Mouse (Mus musculus): ENCODE data around the gene Spg11.
"Not testable (repeated sequence)": the region's sequence is repeated elsewhere in the genome, so short reads cannot be mapped to it uniquely, and the experiment has no call there.

Gene Spg11

DNA sequence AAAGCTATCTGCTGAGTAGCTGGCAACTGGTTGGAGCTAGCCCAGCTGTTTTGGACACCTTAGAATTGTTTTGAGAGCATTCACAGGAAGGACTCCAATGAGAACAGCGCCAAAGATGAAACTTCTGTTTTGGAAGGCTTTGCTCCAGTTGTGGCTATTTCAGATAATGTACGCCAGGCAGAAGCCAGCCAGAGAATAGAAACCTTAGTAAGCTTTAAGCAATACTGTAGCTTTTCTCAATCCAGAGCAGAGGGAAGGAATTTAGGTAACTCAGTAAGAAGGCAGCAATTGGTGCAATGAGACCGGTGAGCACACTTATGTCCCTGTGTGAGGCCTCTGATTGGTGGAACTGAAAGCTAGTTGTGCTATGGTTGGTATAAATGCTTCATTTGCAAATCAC lies 24.9 kb upstream of the Spg11 start:
- no peak for DNase-seq

DNA sequence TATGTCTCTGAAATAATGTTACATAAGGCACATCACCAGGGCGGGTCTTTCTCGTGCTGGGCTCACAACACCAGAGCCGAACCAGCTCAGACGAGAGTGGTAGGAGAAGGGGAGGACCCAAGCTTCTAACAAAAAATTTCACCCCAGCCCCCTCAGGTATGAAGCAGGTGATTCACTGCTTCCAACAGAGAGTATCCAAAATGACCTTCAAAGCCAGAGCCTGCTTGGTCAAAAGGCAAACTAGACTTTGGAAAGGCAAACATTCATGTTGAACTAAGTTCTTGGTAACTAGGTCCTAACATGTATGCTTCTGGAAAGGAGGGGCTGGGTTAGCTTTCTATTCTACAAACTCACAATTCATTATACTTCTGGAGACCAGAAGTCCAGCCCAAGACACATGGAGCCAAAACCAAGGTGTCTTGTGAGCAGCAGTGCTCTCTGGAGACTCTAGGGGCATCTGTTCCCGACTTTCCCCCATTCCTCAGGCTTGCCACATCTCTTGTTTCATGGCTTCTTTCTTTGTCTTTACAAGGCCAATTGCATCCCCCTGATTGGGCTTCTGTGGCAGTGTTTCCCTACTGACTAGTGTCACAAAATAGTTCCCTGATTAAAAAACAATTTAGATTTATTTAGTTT lies 23.3 kb upstream of the Spg11 start:
- DNase-seq, result no peak

DNA sequence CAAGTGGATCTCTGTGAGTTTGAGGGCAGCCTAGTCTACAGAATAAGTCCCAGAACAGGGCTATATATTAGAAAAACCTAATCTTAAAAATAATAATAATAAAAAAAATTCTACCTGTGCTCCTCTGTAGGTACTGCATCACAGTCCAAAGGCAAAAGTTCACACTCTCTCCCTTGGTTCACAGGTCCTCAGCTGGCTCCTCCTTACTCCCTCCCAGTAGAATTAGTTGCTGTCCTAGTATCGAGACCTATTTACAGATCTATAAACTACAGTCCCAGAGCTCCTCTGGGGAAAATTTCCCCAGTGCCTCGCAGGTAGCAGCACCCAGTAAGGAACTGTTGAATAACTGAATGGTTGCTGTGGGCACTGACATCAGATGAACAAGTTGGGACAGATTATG lies 22.6 kb upstream of the Spg11 start:
- no peak for DNase-seq

DNA sequence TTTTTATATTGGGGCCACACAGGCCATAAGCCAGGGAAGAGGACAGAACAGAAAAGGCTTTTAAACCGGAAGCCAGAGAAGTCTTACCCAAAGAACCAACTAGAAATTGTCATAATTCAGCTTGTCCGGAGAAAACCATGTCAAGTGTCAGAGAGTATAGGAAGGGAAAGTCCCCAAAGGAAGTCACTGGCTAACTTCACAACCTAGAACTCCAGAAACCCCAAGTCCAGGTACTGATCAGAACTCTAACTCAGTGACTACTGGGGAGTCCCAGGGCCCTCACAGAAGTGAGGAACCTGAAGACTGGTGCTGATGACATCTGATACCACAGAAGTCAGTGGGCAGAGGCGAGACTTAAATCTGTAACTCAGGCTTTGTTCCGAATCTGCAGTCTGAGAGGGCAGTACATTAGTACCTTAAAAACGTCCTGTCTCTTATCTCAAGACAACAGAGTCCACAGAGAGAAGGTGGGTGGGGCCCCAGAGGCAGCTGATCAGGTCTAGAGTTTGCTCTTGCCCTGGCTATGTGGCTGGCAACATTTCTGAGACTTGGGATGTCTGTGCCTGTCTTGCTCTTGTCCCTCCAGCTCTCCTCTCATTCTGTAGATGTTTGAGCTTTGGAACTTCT lies 19.8 kb upstream of the Spg11 start:
- no peak for DNase-seq

DNA sequence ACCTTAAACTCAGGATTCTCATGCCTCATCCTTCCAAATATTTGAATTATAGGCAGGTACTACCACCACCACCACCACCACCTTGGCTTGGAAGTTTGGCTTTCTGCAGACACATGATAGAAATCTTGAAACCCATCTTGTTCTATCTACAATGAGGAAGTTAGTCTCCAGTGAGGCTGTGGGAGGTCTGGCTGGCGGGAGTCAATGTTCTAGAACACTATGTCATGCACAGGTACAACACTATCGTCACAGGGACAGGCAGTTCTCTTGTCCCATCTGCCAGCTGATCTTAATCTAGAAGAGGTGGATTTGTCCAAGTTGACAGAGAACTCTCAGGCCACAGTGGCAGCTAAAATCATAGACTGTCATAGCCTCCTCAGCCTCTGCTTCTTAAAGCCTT lies 14.4 kb upstream of the Spg11 start:
- no peak for DNase-seq

DNA sequence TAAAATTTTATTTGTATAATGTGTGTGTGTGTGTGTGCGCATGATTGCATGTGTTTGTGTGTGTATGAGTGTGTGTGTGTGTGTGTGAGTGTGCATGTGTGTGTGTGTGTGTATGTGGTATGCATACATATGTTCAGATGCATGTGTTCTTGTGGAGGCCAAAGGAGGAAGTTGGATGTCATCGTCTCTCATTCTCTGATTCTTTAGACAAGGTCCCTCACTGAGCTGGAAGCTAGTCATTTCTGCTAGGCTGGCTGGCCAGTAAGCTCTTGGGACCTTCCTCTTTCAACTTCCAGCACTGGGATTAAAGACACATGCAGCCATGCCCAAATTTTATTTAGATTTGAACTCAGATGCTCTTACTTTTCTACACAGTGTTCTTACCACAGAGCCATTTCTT lies 13.9 kb upstream of the Spg11 start:
- DNase-seq, result no peak

DNA sequence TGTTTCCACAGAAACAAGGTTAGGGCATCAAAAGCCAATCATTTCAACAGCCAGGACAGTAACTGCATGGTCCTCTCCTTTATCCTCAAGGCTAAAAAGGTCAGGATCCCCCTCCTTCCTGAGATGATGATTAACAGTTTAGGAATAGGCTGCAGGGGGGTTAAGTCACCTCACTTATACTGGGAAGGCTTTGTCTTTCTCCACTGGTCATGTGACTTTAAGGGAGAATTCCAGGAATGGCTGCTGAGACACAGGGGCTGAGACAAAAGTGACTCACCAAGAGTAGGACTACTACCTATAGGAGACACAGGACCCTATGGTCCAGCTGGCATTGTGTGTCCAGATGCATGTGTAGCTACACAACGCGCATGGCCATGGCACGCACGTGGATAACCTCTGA lies 9.4 kb upstream of the Spg11 start:
- DNase-seq, result no peak

DNA sequence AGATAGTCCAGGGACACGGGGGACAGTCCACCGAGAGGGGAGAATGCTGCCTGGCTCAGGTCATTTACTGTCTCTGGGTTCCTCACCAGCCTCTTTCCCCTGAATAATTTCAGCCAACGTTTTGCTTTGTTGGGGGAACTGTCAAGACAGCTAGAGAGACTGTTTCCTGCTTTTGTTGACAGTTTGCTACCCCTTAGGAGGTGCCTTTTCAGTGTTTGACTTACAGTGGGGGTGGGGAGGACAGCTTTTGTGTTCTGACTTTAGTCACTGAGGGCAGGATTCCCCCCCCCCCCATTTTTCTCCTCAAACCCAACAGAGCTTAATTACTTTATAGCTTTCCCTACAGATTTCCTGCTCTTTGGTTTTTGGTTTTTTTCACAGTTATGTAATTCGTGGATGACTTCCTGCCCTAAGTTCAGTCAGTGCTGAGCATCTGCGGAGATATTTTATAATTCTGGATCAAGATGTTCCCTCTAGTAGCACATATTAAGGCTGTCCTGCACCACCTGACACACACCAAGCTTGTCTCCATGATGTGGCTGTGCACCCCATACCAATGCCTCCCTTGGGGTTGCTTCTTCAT lies 8.7 kb upstream of the Spg11 start:
- DNase-seq, result no peak

DNA sequence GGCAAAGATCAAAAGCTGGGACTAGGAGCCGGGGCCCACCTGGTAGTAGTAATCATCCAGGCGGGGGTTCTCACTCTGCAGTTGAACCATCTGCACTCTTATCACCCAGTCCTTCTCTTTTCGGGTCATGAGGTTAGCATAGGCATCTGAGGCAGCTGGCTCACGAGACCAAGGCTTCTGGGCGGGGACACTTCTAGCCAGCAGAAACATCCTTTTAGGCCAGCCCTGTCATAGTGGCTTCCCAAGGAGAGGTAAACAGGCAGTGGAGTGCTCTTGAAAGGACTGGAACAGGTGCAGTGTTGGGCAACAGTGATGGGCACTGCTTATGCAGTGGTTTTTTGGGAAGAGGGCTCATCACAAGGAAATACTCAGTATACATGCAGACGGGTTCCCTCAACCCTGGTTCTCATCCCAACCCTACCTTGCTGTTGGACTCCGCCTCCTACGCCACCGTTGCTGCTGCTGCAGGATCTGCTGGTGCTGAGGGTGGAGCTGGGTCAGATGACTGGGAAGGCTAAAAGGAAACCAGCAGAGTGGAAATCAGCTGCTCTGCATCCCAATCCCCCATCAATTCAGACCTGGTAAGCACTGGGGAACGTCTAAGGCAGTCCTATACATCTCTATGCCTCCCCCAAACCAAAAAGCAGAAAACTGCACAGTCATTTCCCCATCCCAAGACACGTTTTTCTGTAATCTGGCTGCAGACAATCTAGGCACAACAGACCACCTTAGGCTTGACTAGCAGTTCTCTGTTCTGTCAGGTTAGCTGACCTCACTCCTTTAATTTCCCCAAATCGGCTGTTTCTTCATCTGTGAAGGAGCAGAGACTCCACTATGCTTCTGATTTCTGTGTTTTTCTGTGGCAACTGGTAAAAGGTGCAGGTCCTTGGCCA lies 7.7 kb upstream of the Spg11 start:
- no peak for DNase-seq

DNA sequence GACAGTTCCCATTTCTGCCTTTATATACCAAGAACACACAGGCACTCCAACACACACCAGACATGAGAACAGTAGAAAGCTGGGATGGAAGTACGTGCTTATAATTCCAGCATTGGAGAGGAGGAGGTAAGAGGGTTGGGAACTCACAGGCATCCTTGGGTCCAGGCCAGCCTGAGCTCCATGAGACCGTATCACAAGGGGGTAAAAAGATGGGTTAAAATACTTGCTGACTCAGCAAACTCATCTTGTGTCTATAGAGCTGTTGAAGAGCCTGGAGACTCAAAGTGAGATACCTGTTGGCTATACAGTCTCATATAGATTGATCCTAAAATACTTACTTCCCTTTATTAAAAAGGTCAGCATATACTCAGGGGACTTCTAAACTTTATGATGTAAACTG lies 1.3 kb downstream of the Spg11 start:
- no peak for DNase-seq

DNA sequence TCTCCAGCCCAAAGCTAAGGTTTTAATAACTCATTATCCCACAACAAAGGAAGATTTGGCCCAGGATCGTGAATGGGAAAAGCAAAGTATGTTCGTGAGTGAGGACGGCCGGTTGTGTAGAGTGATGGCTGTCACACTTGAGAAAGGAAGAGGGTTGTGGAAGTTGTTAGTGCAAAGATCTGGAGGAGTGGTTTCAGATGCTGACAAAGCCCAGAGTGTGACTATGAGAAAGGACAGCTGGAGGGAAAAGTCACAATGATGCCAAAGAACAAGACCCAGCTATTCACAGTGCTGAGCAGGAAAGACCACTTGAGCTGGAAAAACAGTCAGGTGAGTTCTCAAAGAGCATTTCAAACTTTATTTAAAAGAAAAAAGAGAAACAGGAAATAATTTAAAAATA lies 8.5 kb downstream of the Spg11 start:
- DNase-seq, result no peak

DNA sequence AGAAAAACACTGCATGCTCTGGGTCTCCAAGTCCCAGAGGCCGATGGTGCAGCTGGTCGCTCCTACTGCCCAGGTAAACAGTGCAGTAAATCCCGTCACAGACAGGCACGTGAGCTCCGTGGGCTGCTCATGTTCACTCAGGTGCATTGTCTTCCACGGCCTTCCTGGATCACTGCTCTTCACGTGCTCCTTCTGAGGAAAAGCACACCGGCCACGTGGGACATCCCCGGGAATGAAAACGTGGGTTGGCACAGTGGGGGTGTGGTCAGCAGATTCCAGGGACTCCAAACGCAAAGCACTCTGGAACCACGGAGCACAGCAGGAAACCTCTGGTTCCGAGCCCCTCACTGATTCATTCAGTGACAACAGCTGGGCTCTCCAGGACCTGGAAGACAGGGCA lies 10.1 kb downstream of the Spg11 start:
- no peak for DNase-seq

DNA sequence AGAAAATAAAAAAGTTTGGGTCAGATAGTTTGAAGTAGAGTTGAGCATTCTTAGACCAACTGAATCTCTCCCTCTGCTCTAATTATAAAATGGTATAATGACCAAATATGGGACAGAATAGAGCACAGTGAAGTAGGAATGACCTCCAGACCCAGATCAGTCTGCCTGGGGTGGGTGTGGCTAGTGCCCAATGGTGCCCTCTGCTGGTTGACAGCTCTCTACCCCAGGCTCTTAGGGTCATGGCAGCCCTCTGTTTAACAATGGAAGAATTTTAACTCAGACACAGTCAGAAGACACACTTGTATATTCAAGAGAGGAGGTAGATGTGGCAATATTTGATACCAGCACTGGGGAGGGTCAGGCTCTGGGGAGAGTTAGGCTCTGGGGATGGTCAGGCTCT lies 16.1 kb downstream of the Spg11 start:
- DNase-seq, result peak in 1 of 2 experiments; percentile 14

DNA sequence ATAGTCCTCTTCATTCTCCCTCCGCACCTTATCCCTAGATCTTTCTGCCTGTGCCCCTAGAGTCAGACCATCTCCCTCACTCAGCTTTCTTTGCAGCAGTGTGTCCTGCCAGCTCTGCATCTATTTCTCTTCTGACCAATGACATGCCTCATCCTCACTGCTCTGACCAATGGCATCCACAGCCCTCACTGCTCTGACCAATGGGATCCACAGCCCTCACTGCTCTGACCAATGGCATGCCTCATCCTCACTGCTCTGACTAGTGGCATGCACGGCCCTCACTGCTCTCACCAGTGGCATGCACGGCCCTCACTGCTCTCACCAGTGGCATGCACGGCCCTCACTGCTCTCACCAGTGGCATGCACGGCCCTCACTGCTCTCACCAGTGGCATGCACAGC lies 20.5 kb downstream of the Spg11 start:
- not testable (repeated sequence) for DNase-seq

DNA sequence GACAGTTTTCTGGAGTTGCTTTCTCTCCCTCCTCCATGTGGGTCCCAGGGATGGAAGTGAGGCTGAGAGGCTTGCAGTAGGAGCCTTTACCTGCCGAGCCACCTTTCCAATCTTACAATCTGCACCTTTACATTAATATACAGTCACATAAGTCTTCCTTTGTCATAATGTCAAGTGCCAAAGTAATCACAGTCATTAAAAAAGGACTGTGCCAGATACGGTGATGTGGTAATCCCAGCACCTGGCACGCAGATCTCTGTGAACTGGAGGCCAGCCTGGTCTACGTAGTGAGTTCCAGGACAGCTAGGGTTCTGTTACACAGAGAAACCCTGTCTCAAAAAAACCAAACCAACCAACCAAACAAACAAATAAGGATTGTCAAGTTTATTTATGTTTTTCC lies 24.3 kb downstream of the Spg11 start:
- no peak for DNase-seq

DNA sequence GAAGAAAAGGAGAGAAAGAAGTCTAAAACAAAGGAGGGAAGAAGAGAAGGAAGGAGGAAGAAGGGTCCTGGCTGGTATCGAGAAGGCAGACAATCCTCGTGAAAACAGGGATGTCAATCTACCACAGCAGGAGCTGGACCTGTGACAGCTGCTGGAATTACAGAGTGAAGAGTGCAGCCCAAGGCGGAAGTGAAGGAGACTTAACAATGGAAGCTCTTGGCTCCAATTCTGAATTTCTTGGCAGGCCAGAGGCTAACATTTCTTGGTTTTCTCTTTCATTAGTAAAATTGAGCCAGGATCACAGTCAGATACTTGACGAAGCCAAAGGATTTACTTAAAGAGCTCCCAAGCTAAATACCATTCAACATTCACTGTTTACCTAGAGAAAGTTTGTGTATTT lies 31.7 kb downstream of the Spg11 start:
- DNase-seq, result peak in 1 of 2 experiments; percentile 25

DNA sequence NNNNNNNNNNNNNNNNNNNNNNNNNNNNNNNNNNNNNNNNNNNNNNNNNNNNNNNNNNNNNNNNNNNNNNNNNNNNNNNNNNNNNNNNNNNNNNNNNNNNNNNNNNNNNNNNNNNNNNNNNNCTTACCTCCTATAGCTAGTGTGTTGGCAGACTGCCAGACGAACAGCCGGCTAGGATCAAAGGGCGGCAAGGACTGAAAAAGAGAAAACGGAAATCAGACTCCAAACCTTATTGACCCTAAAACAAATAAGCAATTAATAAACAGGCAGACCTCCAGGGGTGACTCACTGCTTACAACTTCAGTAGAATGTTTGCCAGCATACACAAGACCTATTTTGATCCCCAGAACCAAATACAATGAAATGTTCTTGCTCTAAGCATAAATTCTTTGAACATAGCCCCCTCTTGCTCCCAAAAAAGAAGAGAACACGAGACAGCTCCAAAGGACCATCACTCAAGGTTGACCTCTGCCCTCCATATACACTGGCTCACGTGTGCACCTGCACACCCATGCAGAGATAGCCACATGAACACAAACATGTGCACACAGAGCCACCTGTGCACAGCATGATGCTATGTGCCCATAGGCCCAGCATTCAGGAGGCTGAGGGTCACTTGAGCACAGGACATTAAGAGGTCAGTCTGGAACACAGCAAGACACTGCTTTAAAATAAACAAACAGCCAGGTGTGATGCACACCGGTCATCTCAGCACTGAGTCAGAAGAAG lies 36.3 kb downstream of the Spg11 start:
- peak; percentile 31 to 69 for DNase-seq

DNA sequence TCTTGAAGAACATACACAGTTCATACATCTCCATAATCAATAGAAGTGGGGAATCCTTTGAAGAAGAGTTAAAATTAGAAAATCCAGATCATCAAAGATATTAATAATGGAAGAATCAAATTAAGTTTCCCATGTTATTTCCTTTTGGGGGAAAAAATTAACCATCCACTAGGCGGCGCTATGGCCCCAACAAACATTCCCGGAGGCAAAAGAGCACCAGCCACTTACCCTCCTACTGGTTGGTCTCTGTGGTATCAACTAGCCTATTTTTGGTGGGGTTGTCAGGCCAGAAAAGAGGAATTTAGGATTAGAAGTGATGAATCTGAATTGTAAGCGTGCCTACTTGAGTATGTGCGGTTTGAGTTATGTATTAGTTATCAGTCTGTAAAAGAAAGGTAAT lies 48.3 kb downstream of the Spg11 start:
- DNase-seq, result peak; percentile 37 to 61

DNA sequence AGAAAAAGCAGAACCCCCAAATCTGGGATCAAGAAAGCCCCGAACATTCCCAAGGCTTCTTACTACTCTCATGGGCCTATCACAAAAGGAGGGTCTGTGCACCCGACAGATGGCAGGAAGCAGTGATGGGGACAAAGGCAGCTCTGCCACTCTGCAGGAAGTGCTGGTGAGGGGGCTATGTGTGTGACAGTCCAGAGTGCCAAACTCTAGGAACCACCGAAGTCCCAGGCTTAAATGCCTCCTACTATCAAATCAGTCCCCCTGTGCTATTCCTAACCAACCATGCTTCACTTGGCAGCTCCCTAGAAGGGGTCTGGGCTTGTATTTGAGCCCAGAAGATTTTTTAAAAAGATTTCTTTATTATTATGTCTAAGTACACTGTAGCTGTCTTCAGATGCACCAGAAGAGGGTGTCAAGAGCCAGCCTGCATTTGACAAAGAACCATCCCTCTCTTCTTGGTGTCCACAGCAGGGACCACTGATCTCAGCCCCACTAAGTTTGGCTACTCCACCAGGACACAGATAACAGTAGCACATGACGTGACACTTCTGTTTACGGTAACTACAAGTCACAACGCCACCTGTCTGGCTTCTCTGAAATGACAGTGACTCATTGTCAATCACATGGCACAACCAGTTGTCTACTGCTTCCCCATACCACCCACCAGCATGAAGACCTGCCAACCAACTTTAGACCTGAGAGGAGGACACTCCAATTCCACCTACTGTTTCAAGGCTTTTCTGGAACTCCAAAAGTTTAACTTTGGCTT lies 48.9 kb downstream of the Spg11 start:
- no peak for DNase-seq

DNA sequence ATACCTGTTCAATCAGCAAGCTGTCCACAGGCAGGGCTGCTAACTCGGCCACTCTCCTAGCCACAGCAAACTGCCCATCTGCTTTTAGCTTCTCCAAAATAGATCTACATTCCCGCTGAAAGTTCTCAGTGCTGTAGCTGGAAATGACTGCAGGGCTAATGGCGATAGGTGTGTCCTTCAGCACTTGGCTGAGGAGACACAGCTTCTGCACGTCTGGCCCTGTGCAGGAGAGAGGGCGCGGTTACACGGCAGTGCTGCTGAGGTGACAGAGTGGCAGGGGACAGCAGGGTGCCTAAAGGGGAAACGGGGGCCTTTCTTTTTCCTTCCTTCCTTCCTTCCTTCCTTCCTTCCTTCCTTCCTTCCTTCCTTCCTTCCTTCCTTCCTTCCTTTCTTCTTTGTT lies 51.9 kb downstream of the Spg11 start:
- no peak for DNase-seq

DNA sequence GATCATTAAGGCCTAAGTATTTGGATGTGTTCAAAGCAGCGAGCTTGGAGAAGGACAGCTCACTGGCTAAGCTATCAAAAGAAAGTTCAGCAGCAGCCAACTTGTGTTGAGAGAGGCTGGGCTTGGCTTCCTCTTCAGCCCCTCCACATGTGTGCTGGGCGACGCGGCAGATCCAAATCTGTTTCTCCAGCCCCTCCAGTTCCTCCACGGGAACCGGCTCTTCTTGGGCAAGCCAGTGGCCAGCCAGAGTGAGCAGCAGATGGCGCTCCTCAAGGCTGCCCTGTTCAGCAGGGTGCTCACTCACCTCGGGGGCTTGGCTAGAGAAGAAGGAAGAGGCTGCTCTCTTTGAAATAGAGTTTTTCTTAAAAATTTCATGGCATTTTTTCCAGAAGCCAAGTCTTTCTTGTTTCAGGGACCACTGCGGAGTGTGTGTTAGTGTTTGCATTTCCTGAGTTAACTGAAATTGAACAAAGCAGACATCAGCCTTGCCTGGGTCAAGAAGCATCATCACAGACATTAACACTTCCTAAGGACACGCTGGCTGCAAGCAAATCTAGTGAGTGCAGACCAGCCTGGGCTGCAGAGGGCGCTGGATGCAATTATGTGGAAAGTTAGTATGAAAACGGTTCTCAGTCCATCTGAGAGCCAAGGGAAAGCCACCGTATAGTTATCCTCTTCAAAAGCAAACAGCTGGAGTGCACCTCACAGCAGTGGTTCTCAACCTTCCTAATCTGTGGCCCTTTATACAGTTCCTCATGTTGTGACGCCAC lies 52.8 kb downstream of the Spg11 start:
- DNase-seq, result peak; percentile 38 to 60
